Mouse (Mus musculus): ENCODE measurements at regions not wholly inside any gene's neighbourhood (a gene's known extent, or its start where the extent isn't known, plus 50 kb on each side); places are given as distances from the start of the nearest gene placed in this dataset.

DNA sequence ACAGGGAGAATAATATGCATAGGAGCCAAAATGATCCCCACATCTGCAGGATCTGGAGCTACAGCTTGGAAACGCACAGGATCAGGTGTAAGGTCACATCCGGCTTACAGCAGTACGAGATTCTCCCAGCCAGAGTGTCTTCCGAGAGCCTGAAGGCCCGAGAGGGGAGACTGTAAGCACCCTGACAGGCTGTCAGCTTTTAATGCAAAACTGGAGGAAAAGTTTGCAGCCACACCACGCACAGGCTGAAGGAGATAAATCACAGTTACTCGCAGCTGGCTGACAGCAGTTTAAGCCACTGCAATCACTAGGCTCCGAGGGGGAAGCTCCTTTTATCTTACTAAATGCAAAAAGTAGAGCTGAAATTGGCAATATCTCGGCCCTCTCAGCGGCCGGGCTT lies 149.1 kb downstream of the Cyld start:
- TF ChIP-seq CTCF (IDR thresholded peaks at IDR 0.05; ENCODE audit: low read depth) (no peak), EP300 (IDR thresholded peaks at IDR 0.05; ENCODE audit: low read depth) (no peak)

All from liver, postnatal 0 days (tissue).